Mouse (Mus musculus) activated CD4-positive, CD25-positive, alpha-beta regulatory T cell (primary cell): ENCODE measurements around the gene Zfp429. TPM values are rescaled to one million over a fixed set of nuclear protein-coding genes. Genes with fewer than 3 reads are reported as not detected.

Source experiments
- polyA plus RNA-seq, 2 experiments: library from polyadenylated mRNA; unstranded; fragments of 100-300 nt; shearing (Covaris generic); gene quantifications; one replicate each; pipeline ENCODE4 v1.2.1; 2017

The Zfp429 gene
- polyA plus RNA-seq: 10 to 100 TPM; 20.7 to 23.9 TPM

GRCm38 (mm10) chr13:67399183-67399903, at the start of gene Zfp429:
TSS of gene Zfp429 (minus strand) at chr13:67399819.

DNA sequence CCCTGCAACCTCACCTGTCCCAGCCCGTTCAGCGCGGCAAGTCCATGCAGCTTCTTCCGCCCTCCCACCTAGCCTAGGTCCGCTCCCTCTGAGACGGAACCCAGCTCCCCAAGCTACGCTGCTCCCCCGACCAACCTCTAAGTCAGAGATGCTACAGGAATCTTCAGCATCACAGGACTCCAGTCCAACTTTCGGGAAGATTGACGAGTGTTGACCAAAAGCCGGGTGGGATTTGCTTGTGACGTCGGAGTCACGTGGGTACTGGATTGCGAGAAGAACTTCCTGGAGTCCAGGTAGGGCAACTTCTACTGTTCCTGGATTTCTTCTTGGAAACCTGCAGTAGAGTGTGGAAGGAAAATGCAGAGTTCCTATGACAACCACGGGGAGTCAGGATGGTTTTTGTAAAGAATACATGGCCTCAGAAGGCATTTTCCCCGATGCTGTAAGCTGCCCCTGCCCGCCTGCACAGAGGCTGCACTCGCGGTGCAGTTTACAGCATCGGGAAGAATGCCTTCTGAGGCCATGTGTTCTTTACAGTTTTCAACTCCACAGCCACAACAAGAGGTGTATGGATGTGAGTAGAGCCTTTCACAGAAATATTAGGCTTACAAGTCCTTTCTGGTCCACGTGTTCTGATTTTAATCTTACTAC, 21.7 kb upstream of the Zfp429 start, which contains the start of gene Zfp459:
Gene Zfp459, minus strand, starts transcription at position 212 of the 651 bp plus-strand sequence.

DNA sequence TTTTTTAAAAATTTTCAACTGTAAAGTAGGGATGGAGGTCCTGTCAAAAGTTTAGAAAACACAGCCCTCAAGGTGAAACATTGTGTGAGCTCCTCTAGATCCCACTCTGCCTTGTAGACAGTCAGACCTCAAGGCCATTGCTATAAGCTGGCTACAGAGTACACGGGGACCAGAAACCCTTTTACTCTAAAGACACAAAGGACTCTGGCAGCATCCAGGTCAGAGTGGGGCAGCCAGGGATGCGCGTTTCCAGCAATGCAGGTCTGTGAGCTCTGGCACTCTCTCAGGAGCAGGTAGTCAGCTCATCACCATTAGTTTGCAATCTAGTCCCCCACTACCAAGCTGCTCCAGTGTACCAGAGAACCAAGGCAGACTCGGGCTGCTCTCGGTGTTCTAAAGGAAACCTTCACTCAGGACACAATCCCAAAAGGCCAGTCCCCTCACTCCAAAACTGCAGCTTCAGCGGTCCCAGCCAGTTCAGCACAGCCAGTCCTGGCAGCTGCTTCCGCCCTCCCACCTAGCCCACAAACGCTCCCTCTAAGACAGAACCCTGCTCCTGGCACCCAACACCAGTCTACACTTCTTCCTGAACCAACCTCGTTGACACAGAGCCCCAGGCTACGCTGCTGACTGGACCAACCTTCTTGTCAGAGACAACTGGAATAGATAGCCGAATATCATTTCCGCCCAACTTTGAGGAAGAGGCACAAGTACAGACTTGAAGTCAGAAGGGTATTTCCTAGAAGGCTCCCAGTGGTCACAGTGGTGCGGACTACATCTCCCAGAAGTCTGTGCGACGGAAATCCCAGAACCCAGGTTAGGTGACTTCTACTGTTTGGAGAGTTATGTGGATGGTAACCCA, 24.3 kb downstream of the Zfp429 start, which contains the start of the genes Gm28041 and Zfp456:
Gene Gm28041, minus strand, starts transcription at position 684 of the 862 bp plus-strand sequence.
Gene Zfp456, minus strand, starts transcription at position 761 of the 862 bp plus-strand sequence.

DNA sequence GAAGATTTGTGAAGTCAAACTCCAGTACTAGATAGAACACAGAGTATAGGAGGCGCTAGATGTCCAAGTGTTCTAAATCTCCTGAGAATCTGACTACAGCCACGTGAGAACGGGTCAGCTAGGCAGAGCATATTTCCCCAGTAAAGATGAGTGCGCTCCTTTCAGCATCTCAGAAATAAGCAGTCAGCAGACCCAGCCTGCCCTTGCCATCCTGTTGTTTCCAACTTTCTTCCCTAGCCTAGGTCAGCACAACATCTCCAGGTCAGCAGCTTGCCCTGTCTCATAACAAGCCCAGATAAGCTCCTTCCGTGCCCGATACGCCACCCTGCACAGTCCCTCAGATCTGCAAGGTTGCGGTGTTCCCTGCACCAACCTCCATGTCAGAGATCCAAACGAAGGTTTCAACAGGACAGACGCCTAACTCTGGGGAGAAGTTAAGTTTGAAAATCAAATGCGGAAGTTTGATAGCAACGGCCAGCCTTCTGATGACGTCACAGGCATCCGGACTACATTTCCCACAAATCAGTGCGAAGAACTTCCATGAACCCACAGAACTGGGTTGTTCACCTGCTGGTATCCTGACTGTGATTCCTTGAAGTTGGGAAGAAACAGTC, 39.4 kb downstream of the Zfp429 start, which contains the start of the genes Gm28044 and Zfp953:
Gene Gm28044, minus strand, starts transcription at position 406 of the 614 bp plus-strand sequence.
Gene Zfp953, minus strand, starts transcription at position 475 of the 614 bp plus-strand sequence.

Other genes starting within 250 kb of the Zfp429 start
- gene Rsl1, start 226.6 kb downstream of the Zfp429 start, polyA plus RNA-seq: 10 to 100 TPM; 14.0 to 14.2 TPM
- 1 to 10 TPM; 3.7 to 6.1 TPM for gene Zfp455, start 205.3 kb downstream of the Zfp429 start, polyA plus RNA-seq
- gene Zfp458, start 121.4 kb downstream of the Zfp429 start, polyA plus RNA-seq: 1 to 10 TPM in 1 of 2 experiments, under 1 TPM in 1; 0.58 to 2.5 TPM
- under 1 TPM in 1 of 2 experiments, not detected in 1; 0.68 TPM for gene Zfp457, start 93.3 kb downstream of the Zfp429 start, polyA plus RNA-seq
- gene Zfp595, start 67.2 kb downstream of the Zfp429 start, polyA plus RNA-seq: 1 to 10 TPM; 5.3 to 5.8 TPM
- gene Gm28044, start 39.3 kb downstream of the Zfp429 start, polyA plus RNA-seq: 1 to 10 TPM; 1.1 to 1.8 TPM
- 1 to 10 TPM; 2.5 to 4.7 TPM for gene Zfp953, start 39.2 kb downstream of the Zfp429 start, polyA plus RNA-seq
- 1 to 10 TPM; 1.1 to 1.5 TPM for gene Gm28041, start 24.1 kb downstream of the Zfp429 start, polyA plus RNA-seq
- 1 to 10 TPM; 3.6 to 7.3 TPM for gene Zfp456, start 24.0 kb downstream of the Zfp429 start, polyA plus RNA-seq
- 1 to 10 TPM; 4.0 to 6.1 TPM for gene Zfp459, start 21.6 kb upstream of the Zfp429 start, polyA plus RNA-seq
- gene Zfp874a, start 51.8 kb upstream of the Zfp429 start, polyA plus RNA-seq: 10 to 100 TPM; 10.2 to 15.6 TPM
- 10 to 100 TPM in 1 of 2 experiments, 1 to 10 TPM in 1; 10.0 to 15.0 TPM for gene Zfp874b, start 84.4 kb upstream of the Zfp429 start, polyA plus RNA-seq
- gene Zfp58, start 100.7 kb upstream of the Zfp429 start, polyA plus RNA-seq: 10 to 100 TPM; 11.8 to 17.4 TPM
- gene Gm26965, start 126.3 kb upstream of the Zfp429 start, polyA plus RNA-seq: not detected
- gene Zfp87, start 126.4 kb upstream of the Zfp429 start, polyA plus RNA-seq: 10 to 100 TPM; 35.4 to 69.7 TPM
- gene Zfp748, start 154.0 kb upstream of the Zfp429 start, polyA plus RNA-seq: 10 to 100 TPM; 15.1 to 17.3 TPM
- 1 to 10 TPM; 6.4 to 8.2 TPM for gene Zfp729b, start 209.9 kb upstream of the Zfp429 start, polyA plus RNA-seq
- 1 to 10 TPM; 2.9 to 6.0 TPM for gene Gm49345, start 237.9 kb upstream of the Zfp429 start, polyA plus RNA-seq
- 1 to 10 TPM; 5.0 to 8.2 TPM for gene Zfp729a, start 238.0 kb upstream of the Zfp429 start, polyA plus RNA-seq